Mouse (Mus musculus): ENCODE measurements around the gene Cyp2d26.
A peak's percentile ranks its signal among the peaks of the same experiment; 100 is the strongest.

GRCm38 (mm10) chr15:82814806-82815205, 20.7 kb upstream of the Cyp2d26 start:
- no peak for TF ChIP-seq POLR2A (IDR thresholded peaks at IDR 0.05; ENCODE audit: borderline replicate concordance, low read depth, low read length)
- TF ChIP-seq CTCF (IDR thresholded peaks at IDR 0.05; ENCODE audit: low read depth, low read length) = peak; percentile 85

All from bone marrow macrophage, adult 2 months (primary cell).